Mouse (Mus musculus): Measurements from ENCODE around the gene Commd4.

DNA sequence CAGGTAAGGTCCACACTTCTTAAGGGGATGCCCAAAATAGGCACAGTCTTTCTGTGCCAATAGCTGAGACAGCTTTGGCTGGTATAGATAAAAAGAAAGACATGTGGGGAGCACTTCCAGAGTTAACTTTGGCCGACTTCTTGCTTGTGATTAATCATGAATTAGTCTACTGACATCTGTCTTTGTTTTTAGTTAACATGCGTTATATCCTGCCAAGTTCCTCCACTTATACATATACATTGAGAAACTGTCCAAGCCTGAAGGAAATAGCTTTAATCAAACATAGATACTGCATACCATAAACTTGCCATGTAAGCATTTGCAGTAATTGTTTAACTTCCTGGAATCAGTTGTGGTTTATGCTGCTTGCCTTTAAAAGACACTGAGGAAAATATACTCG, 38.6 kb upstream of the Commd4 start:
- TF ChIP-seq CTCF (IDR thresholded peaks at IDR 0.05; ENCODE audit: control insufficient read depth, insufficient read depth, insufficient replicate concordance, low read depth, low read length) (no peak), POLR2A (IDR thresholded peaks at IDR 0.05; ENCODE audit: control insufficient read depth, low read depth, low read length) (no peak)
